Mouse (Mus musculus) mouse trophoblast stem cell (cell line): ENCODE results near the gene Cep104.

Experiments used
- in situ Hi-C, 2 experiments: fragments of 300-500 bp; cut with MseI, MboI; formaldehyde crosslinking; loops; 2 replicates in 1 of 2; 3 replicates in 1 of 2; pipeline ENCODE4 v1.15.1; 2025

Cep104 gene

GRCm38 (mm10) chr4:153974431-153975291 is at the start of gene Cep104, which contains the start of gene Dffb:
Gene Cep104 (plus strand): TSS chr4:153975194.
Gene Dffb (minus strand): TSS chr4:153975126.
- in situ Hi-C loops, result loop anchor here (25.0 kb wide), 2 partner anchors 1637 to 1812 kb away; partner anchors contain the start of genes Chd5 (in 1 of the 2), Espn (in 1 of the 2), Hes2 (in 1 of the 2) and Rpl22 (in 1 of the 2)

GRCm38 (mm10) chr4:153928772-153929299 is 46.2 kb upstream of the Cep104 start:
- in situ Hi-C loops, result no loop called here

GRCm38 (mm10) chr4:153929425-153929824 is 45.6 kb upstream of the Cep104 start:
- in situ Hi-C loops, result no loop called here

GRCm38 (mm10) chr4:153929921-153930320 is 45.1 kb upstream of the Cep104 start:
- in situ Hi-C loops, result no loop called here

- in situ Hi-C loops, result no loop called here
Measured at GRCm38 (mm10) chr4:153943243-153943642, 31.8 kb upstream of the Cep104 start.

GRCm38 (mm10) chr4:153944261-153944660 is 30.7 kb upstream of the Cep104 start:
- in situ Hi-C loops, result no loop called here

- in situ Hi-C loops, result no loop called here
Measured at GRCm38 (mm10) chr4:153945741-153946140, 29.3 kb upstream of the Cep104 start.

GRCm38 (mm10) chr4:153950372-153950771 is 24.6 kb upstream of the Cep104 start:
- in situ Hi-C loops, result loop anchor here in 1 of 2 experiments (25.0 kb wide), 1 partner anchor 1613 kb away; the partner anchor contains the start of genes Chd5 and Rpl22

GRCm38 (mm10) chr4:153951150-153951549 is 23.8 kb upstream of the Cep104 start:
- in situ Hi-C loops, result loop anchor here in 1 of 2 experiments (25.0 kb wide), 1 partner anchor 1614 kb away; the partner anchor contains the start of genes Chd5 and Rpl22

GRCm38 (mm10) chr4:153951692-153952091 is 23.3 kb upstream of the Cep104 start:
- in situ Hi-C loops, result loop anchor here in 1 of 2 experiments (25.0 kb wide), 1 partner anchor 1614 kb away; the partner anchor contains the start of genes Chd5 and Rpl22

- in situ Hi-C loops, result loop anchor here in 1 of 2 experiments (25.0 kb wide), 1 partner anchor 1618 kb away; the partner anchor contains the start of genes Chd5 and Rpl22
Measured at GRCm38 (mm10) chr4:153955651-153956050, 19.3 kb upstream of the Cep104 start.

GRCm38 (mm10) chr4:153956569-153957405 is 18.2 kb upstream of the Cep104 start, which contains the start of gene A430005L14Rik:
Gene A430005L14Rik (plus strand): TSS chr4:153957237.
- in situ Hi-C loops, result loop anchor here in 1 of 2 experiments (25.0 kb wide), 1 partner anchor 1619 kb away; the partner anchor contains the start of genes Chd5 and Rpl22

GRCm38 (mm10) chr4:153957444-153958250 is 17.3 kb upstream of the Cep104 start:
- in situ Hi-C loops, result loop anchor here in 1 of 2 experiments (25.0 kb wide), 1 partner anchor 1620 kb away; the partner anchor contains the start of genes Chd5 and Rpl22

GRCm38 (mm10) chr4:153962631-153963030 is 12.4 kb upstream of the Cep104 start:
- in situ Hi-C loops, result loop anchor here in 1 of 2 experiments (25.0 kb wide), 1 partner anchor 1625 kb away; the partner anchor contains the start of genes Chd5 and Rpl22

GRCm38 (mm10) chr4:153966651-153967050 is 8.3 kb upstream of the Cep104 start:
- in situ Hi-C loops, result loop anchor here in 1 of 2 experiments (25.0 kb wide), 1 partner anchor 1629 kb away; the partner anchor contains the start of genes Chd5 and Rpl22

- in situ Hi-C loops, result loop anchor here in 1 of 2 experiments (25.0 kb wide), 1 partner anchor 1630 kb away; the partner anchor contains the start of genes Chd5 and Rpl22
Measured at GRCm38 (mm10) chr4:153967556-153967955, 7.4 kb upstream of the Cep104 start.

- in situ Hi-C loops, result loop anchor here in 1 of 2 experiments (25.0 kb wide), 1 partner anchor 1631 kb away; the partner anchor contains the start of genes Chd5 and Rpl22
Measured at GRCm38 (mm10) chr4:153968063-153968462, 6.9 kb upstream of the Cep104 start.

GRCm38 (mm10) chr4:153975292-153975662 is 283 bp downstream of the Cep104 start:
- in situ Hi-C loops, result loop anchor here in 1 of 2 experiments (25.0 kb wide), 1 partner anchor 1813 kb away; the partner anchor contains the start of genes Espn and Hes2

- in situ Hi-C loops, result loop anchor here in 1 of 2 experiments (25.0 kb wide), 1 partner anchor 1813 kb away; the partner anchor contains the start of genes Espn and Hes2
Measured at GRCm38 (mm10) chr4:153975768-153976167, 774 bp downstream of the Cep104 start.
